Mouse (Mus musculus) mature B cell (primary cell): Measurements from ENCODE around the gene Dock4.
"Not testable (repeated sequence)": the region's sequence is repeated elsewhere in the genome, so short reads cannot be mapped to it uniquely, and the experiment has no call there.

Source experiments
- in situ Hi-C: fragments of 300-500 bp; cut with MboI; formaldehyde crosslinking; loops from 2 replicates; pipeline ENCODE4 v1.14.3; 2019

Dock4 gene

GRCm38 (mm10) chr12:40870387-40870786 is 424.6 kb downstream of the Dock4 start:
- in situ Hi-C loops, result no loop called here

GRCm38 (mm10) chr12:40872716-40873115 is 427.0 kb downstream of the Dock4 start:
- in situ Hi-C loops, result no loop called here

- in situ Hi-C loops, result not testable (repeated sequence)
Observed at GRCm38 (mm10) chr12:40873267-40873666, 427.5 kb downstream of the Dock4 start.

DNA sequence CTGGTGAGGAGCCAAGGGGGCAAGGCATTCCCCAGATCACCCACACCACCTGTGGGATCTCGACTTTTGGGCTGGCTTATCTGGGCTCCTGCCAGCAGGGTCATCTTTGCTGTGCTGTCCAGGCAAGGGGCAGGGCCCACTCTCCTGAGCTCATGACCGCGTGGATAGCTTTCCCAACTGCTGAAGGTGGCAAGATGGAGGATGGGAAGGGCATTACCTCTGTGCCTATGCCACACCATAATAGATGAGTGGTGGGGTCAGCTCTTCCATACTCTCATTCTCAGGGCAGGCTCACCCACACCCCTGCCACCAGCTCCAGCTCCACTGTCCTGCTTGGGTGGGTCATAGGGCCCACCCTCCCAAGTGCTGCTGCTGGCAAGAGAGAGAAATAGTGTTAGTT is 439.2 kb downstream of the Dock4 start:
- in situ Hi-C loops, result no loop called here

- in situ Hi-C loops, result no loop called here
Observed at GRCm38 (mm10) chr12:40885377-40885776, 439.6 kb downstream of the Dock4 start.

GRCm38 (mm10) chr12:40887496-40887895 is 441.7 kb downstream of the Dock4 start:
- in situ Hi-C loops, result no loop called here

- in situ Hi-C loops, result no loop called here
Observed at GRCm38 (mm10) chr12:40888261-40888791, 442.6 kb downstream of the Dock4 start.

DNA sequence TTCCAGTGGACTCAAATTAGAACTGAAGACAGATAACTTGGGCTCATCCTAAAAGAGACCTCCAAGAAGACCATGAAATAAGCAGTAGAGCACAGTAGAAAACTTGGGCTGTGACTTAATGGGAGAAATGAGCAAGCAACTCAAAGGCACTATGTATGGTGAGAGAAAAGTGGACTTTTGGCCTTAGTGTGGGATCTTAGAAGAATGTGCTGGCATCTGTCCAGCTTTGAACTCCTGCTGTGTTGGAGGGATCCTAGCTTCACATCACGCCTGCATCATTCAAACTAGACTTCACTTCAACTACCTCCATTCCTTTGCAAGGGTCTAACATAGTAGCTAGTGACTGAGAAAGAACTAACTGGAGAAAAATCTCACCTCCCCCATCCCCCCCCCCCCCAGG is 443.1 kb downstream of the Dock4 start:
- in situ Hi-C loops, result no loop called here

DNA sequence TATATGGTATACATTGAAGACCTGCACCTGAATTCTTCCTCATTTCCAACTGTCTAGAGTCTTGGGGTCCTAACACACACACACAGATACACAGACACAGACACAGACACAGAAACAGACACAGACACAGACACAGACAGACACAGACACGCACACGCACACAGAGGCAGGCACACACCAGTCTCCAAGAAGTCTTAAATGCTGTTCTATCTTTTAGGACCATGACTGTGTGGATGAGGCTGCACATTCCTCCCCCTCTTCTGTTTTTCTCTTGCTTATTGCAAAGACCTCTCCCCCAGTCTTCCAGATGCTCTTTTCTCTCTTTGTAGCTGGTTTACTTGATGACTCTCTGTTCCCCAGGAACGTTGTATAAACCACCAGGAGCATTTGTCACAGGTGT is 443.8 kb downstream of the Dock4 start:
- in situ Hi-C loops, result no loop called here

- in situ Hi-C loops, result no loop called here
Observed at GRCm38 (mm10) chr12:40891168-40891567, 445.4 kb downstream of the Dock4 start.

DNA sequence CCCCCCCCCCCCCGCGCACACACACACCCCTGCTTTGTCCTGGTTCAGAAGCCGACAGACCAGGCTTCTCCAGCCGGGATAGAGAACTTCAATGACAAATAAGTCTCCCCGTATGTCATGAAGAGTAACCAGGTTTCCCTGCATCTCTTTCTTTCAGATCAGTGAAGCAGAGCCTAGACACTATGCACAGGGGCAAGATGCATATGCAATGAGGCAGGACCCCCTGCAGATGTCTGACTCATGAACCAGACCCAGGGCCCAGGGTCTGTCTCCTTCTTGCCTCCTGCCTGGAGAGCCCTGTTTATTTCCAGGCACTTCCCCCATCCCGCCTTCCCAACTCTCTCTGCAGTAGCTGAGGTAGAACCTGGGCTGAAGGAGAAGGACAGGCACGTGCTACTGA is 448.0 kb downstream of the Dock4 start:
- in situ Hi-C loops, result no loop called here

DNA sequence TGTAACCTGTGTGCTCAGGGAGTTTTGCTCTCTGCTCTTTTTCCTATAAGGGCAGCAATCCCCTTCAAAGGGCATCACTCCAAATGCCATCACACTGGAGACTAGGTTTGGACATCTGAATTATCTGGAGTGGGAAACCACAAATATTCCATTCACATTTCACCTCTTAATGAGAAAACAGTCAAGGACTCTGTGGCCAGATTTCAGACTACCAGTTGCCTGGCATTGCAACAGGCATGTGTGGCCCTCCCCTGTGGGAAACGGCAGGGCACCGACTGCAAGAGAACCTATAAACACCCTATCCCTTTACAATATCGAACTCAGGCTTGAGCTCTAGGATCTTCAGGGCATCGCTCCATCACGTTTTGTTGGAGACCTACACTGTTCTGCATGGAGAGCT is 448.9 kb downstream of the Dock4 start:
- in situ Hi-C loops, result no loop called here
